Mouse (Mus musculus) heart, postnatal 0 days (tissue): ENCODE results near the gene Tmprss7.

ENCODE experiments used
- CTCF ChIP-seq: IDR thresholded peaks from 2 replicates; pipeline ENCODE4 v1.5.1; 2016; ENCODE audit warnings: antibody characterized with exemption, control low read depth, low read depth
- EP300 ChIP-seq: IDR thresholded peaks from 2 replicates; pipeline ENCODE4 v1.6.1; 2016; ENCODE audit warnings: antibody characterized with exemption, low read depth

DNA sequence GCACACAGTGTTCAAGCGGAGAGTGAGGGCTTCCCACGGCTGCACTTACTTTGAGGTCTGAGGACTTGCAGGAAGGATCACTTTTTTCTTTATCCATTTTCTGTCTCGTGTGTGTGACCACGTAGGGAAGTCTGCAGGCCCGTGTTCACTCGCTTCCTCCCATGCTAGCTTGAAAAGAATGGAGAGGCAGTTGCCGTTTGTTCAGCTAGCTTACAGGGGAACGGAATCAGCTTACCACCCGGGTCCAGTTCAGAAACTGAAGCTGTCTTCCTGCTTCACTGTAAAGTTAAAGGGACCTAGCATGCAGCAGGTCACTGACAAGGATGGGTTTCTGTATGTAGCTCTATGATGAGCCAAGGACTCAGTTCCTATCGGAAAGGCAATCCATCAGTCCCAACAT is at the start of gene Tmprss7:
- TF ChIP-seq CTCF (no peak), EP300 (no peak)
